Mouse (Mus musculus) heart, postnatal 0 days (tissue): ENCODE results near the gene S100a2.

Experiments used
- CTCF ChIP-seq: IDR thresholded peaks from 2 replicates; pipeline ENCODE4 v1.5.1; 2016; ENCODE audit warnings: antibody characterized with exemption, control low read depth, low read depth
- EP300 ChIP-seq: IDR thresholded peaks from 2 replicates; pipeline ENCODE4 v1.6.1; 2016; ENCODE audit warnings: antibody characterized with exemption, low read depth

DNA sequence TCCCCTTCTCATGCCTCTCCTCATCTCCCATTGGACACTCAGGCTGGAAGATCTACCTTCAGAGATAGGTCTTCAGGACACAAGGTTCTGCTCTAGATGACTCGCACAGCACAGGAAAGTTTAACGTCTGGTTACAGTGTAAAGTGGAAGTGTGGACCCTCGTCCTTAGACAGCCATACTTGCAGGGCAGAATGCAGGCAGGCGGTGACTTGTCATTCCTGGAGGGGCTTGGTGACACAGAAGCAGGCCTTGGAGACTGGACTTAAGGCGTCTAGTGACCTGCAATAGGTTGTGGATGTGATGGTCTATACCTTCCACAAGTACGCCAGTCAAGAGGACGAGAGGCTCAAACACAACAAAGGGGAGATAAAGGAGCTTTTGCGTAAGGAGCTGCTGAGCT lies at the start of gene S100a2:
- TF ChIP-seq CTCF (no peak), EP300 (no peak)
